Mouse (Mus musculus): ENCODE results near the gene Etnppl.

DNA sequence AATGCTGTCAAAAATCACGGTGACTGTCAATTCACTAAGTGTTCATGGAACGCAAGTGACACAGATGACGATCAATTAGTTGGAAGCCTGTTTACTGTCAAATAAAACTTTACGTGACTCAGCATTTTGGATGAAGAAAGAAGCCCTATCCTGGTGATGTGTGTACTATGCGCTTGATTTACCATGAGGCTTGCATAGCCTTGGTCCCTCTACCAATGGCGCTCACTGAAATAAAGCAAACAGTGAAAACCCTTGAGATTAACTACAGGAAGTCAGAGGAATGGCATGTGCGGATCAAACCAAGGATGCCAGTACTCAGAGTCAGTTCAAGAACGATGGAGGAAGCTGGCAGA lies 67.7 kb downstream of the Etnppl start:
- no peak for TF ChIP-seq CEBPB (IDR thresholded peaks at IDR 0.05; ENCODE audit: insufficient read depth, poor library complexity, severe bottlenecking)
- no peak for TF ChIP-seq USF1 (IDR thresholded peaks at IDR 0.05; ENCODE audit: low read depth)
- TF ChIP-seq POLR2AphosphoS2 (IDR thresholded peaks at IDR 0.05; ENCODE audit: insufficient read length, low read depth): no peak
- TF ChIP-seq POLR2A (IDR thresholded peaks at IDR 0.05; ENCODE audit: insufficient read length, low read depth): no peak
- TF ChIP-seq MYOG (IDR thresholded peaks at IDR 0.05; ENCODE audit: control insufficient read depth in 1 of 3, insufficient read depth in 1 of 3, insufficient read length in 2 of 3, low read depth in 2 of 3): no peak
- no peak for TF ChIP-seq E2F4 (IDR thresholded peaks at IDR 0.05; ENCODE audit: insufficient read depth)
- TF ChIP-seq TCF12 (IDR thresholded peaks at IDR 0.05; ENCODE audit: insufficient read depth, poor library complexity, severe bottlenecking): no peak

Measured in myocyte (in vitro differentiated cells).